Mouse (Mus musculus) ES-Bruce4 (cell line): ENCODE data around the gene Slc41a3.

Experiments
- CTCF ChIP-seq: IDR thresholded peaks from one replicate; pipeline ENCODE4 v1.8.1; 2011; ENCODE audit warnings: low read depth, low read length
- POLR2A ChIP-seq: IDR thresholded peaks from one replicate; pipeline ENCODE4 v1.8.1; 2011; ENCODE audit warnings: low read length; ENCODE audit not compliant: insufficient read depth

- TF ChIP-seq CTCF (no peak), POLR2A (no peak)
Observed at GRCm38 (mm10) chr6:90570392-90570791, 34.1 kb upstream of the Slc41a3 start.
